In genomic region chr9:54069204-54069603, GRCm38 (mm10) we compare ENCODE assay signal across 10 mouse cellular contexts. TPM values are rescaled to one million over a fixed set of nuclear protein-coding genes. Genes with fewer than 3 reads are reported as not detected.
A peak's percentile ranks its signal among the peaks of the same experiment; 100 is the strongest.
DNase-seq lines count a peak whose midpoint lies in the region; ATAC-seq and TF ChIP-seq lines count a peak whose summit lies in the region.
"Had no signal": no experiment of that assay in that cellular context is flagged by ENCODE, and none has a peak within 500 bp of the region (broad histone marks: within the 10 kb centered on the region; RNA-seq: fewer than 3 reads in every experiment).

No protein-coding gene starts in this region.

- H3K27me3 ChIP-seq in forebrain, embryonic 12.5 days, result peaks cover 37% of the 10 kb centered on the region
- H3K27me3 ChIP-seq in limb, embryonic 13.5 days, result peaks cover 45% of the 10 kb centered on the region
- peaks cover 24% of the 10 kb centered on the region for H3K27me3 ChIP-seq in neural tube, embryonic 15.5 days (replicated peaks)

- 47% methylated on average over 5 of the region's 5 CpGs for WGBS in forebrain, embryonic 12.5 days
- 34% methylated on average over 5 of the region's 5 CpGs for WGBS in limb, embryonic 13.5 days
- 40% methylated on average over 5 of the region's 5 CpGs for WGBS in neural tube, embryonic 15.5 days

- peak overlapping the region; percentile 99 for H3K4me2 ChIP-seq in forebrain, embryonic 12.5 days
- peak overlapping the region; percentile 97 for H3K4me2 ChIP-seq in limb, embryonic 13.5 days (replicated peaks)
- peak overlapping the region; percentile 100 for H3K4me2 ChIP-seq in neural tube, embryonic 15.5 days

- no peak overlapping the region for H3K9ac ChIP-seq in forebrain, embryonic 12.5 days
- H3K9ac ChIP-seq in limb, embryonic 13.5 days, result peak overlapping the region; percentile 72; the same call in 1 of the 2 replicates
- H3K9ac ChIP-seq in neural tube, embryonic 15.5 days (replicated peaks), result no peak overlapping the region

- intact Hi-C loops in left cerebral cortex, adult 2 months (cut with DNase I), result no loop called here
- intact Hi-C loops in left cerebral cortex, postnatal 10 days (cut with DNase I), result no loop called here

- H3K9me3 ChIP-seq in forebrain, embryonic 12.5 days, result no peaks in the 10 kb centered on the region
- H3K9me3 ChIP-seq in limb, embryonic 13.5 days, result no peaks in the 10 kb centered on the region
- no peaks in the 10 kb centered on the region for H3K9me3 ChIP-seq in neural tube, embryonic 15.5 days (replicated peaks)

- ATAC-seq in forebrain, embryonic 12.5 days (ENCODE audit: low FRiP score), result 0 out of 2 replicates have a peak, but pooled peaks have one; percentile 4
- ATAC-seq in limb, embryonic 13.5 days (ENCODE audit: low FRiP score, low read depth), result no peak
- no peak for ATAC-seq in neural tube, embryonic 15.5 days (ENCODE audit: low FRiP score)

- H3K27ac ChIP-seq in left cerebral cortex, adult 2 months, result peak overlapping the region; percentile 36; the same call in 1 of the 2 replicates
- no peak overlapping the region for H3K27ac ChIP-seq in forebrain, embryonic 12.5 days
- no peak overlapping the region for H3K27ac ChIP-seq in limb, embryonic 13.5 days
- no peak overlapping the region for H3K27ac ChIP-seq in neural tube, embryonic 15.5 days (replicated peaks)

- no peak for TF ChIP-seq CTCF in left cerebral cortex, adult 2 months (IDR thresholded peaks at IDR 0.05)

- DNase-seq in left cerebral cortex, adult 2 months (ENCODE audit: extremely low spot score in 1 of 2, low spot score in 2 of 2), result no peak
- DNase-seq in left cerebral cortex, postnatal 10 days (ENCODE audit: extremely low spot score in 1 of 2, low spot score in 2 of 2), result no peak
- DNase-seq in Muller cell, postnatal 12 days (ENCODE audit: inconsistent ontology term), result no peak
- DNase-seq in thymus, postnatal 25 days, result no peak
- no peak for DNase-seq in layer of hippocampus, postnatal 25 days (ENCODE audit: extremely low spot score in 1 of 2, low spot score in 1 of 2)

- peaks cover 18% of the 10 kb centered on the region for H3K4me1 ChIP-seq in forebrain, embryonic 12.5 days
- H3K4me1 ChIP-seq in limb, embryonic 13.5 days, result peaks cover 28% of the 10 kb centered on the region
- peaks cover 32% of the 10 kb centered on the region for H3K4me1 ChIP-seq in neural tube, embryonic 15.5 days

- H3K4me3 ChIP-seq in left cerebral cortex, adult 2 months, result peak overlapping the region; percentile 52
- H3K4me3 ChIP-seq in forebrain, embryonic 12.5 days (replicated peaks), result peak overlapping the region; percentile 57; the same call in 1 of the 2 replicates
- H3K4me3 ChIP-seq in limb, embryonic 13.5 days, result peak overlapping the region; percentile 61
- H3K4me3 ChIP-seq in neural tube, embryonic 15.5 days (replicated peaks), result peak overlapping the region; percentile 55

- H3K36me3 ChIP-seq in forebrain, embryonic 12.5 days (replicated peaks), result no peaks in the 10 kb centered on the region
- no peaks in the 10 kb centered on the region for H3K36me3 ChIP-seq in limb, embryonic 13.5 days
- H3K36me3 ChIP-seq in neural tube, embryonic 15.5 days, result no peaks in the 10 kb centered on the region

RNA-seq across cellular contexts. Expression of gene Tnfaip8l3, which starts 1.0 kb away (rescaled TPM):
- total RNA-seq in left cerebral cortex, adult 2 months (2021), result 1 to 10 TPM; 7.9 to 8.6 TPM
- 1 to 10 TPM; 4.8 to 5.2 TPM for total RNA-seq in left cerebral cortex, postnatal 10 days (2021)
- 0.04 and 0.28 TPM in 2 replicates for polyA plus RNA-seq in forebrain, embryonic 12.5 days (2016; fragmentation: Nextera tagmentation; extraction: Ambion mirVana)
- 0.66 and 0.93 TPM in 2 replicates for polyA plus RNA-seq in limb, embryonic 13.5 days (2015; fragmentation: Nextera tagmentation; extraction: Ambion mirVana)
- polyA plus RNA-seq in neural tube, embryonic 15.5 days (2015; fragmentation: Nextera tagmentation; extraction: Ambion mirVana), result 1.6 and 1.7 TPM in 2 replicates
- total RNA-seq in layer of hippocampus, postnatal 25 days (2021), result 10 to 100 TPM; 27.7 to 29.1 TPM
- polyA plus RNA-seq: erythroblast, embryonic 14.5 days; Patski had no signal
